Mouse (Mus musculus): ENCODE data around the gene Rgs7. TPM values are rescaled to one million over a fixed set of nuclear protein-coding genes. Genes with fewer than 3 reads are reported as not detected.

The Rgs7 gene
- polyA plus RNA-seq (2015; fragmentation: Nextera tagmentation; extraction: Ambion mirVana): 0.33 and 0.35 TPM in 2 replicates

GRCm38 (mm10) chr1:175491861-175492682 lies at the start of gene Rgs7:
Gene Rgs7, minus strand, starts transcription at chr1:175492500.
- Histone ChIP-seq H3K9me3 (no peaks in the 10 kb centered on the region), H3K9ac (peak within 1 kb of the TSS; percentile 23; the same call in 1 of the 2 replicates), H3K36me3 (no peaks in the 10 kb centered on the region), H3K27ac (no peak within 1 kb of the TSS), H3K4me2 (peak within 1 kb of the TSS; percentile 99), H3K27me3 (peaks cover 24% of the 10 kb centered on the region), H3K4me1 (peaks cover 6% of the 10 kb centered on the region; the same call in 1 of the 2 replicates), H3K4me3 (peak within 1 kb of the TSS; percentile 51)
- peak; percentile 87 for ATAC-seq (ENCODE audit: borderline replicate concordance, extremely low read depth, low FRiP score, low TSS enrichment)
- WGBS: under 1% methylated on average over 69 of the region's 82 CpGs

DNA sequence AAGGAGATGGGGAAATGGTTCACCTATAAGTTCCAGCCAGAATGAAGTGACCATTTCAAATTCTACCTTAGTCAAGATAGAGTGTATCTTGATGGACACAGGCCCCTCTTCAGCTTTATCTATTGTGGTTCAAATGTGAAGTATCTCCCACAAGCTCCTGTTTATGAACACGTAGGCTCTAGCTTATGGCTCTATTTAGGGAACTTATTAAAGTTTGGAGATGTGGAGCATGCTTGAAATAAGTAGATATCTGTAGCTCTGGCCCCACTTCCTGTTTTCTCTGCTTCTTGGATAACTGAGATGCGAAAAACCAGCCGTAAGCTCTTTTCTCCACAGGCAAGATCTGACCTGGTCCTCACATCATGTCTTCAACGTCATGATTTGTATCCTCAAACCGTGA lies 48.4 kb upstream of the Rgs7 start:
- Histone ChIP-seq H3K36me3 (no peaks in the 10 kb centered on the region), H3K27ac (no peak overlapping the region), H3K9ac (no peak overlapping the region), H3K9me3 (no peaks in the 10 kb centered on the region), H3K27me3 (no peaks in the 10 kb centered on the region), H3K4me1 (no peaks in the 10 kb centered on the region), H3K4me3 (no peak overlapping the region), H3K4me2 (no peak overlapping the region)
- no peak for ATAC-seq (ENCODE audit: borderline replicate concordance, extremely low read depth, low FRiP score, low TSS enrichment)
- WGBS: 81% methylated on average over 5 of the region's 5 CpGs

DNA sequence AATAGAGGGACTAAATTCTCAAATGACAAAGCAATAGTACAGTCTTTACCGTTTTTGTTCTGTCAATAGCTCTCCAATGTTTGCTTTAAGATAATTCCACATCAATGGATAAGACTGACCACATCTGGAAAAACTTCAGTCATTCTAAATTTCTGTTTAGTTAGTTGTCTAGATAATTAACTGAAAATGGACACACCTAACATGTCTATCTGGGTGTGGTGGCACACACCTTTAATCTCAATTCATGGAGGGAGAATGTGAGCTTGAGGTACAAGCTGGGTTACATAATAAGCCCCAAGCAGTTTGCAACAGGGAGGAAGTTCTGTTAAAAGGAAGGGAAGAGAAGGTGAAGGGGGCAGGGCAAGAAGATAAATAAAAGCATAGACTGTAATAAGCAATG lies 45.0 kb upstream of the Rgs7 start:
- H3K4me2 ChIP-seq: no peak overlapping the region
- 18% methylated on average over 1 of the region's 1 CpGs for WGBS
- H3K9ac ChIP-seq: no peak overlapping the region
- no peak overlapping the region for H3K27ac ChIP-seq
- H3K4me3 ChIP-seq: no peak overlapping the region
- H3K27me3 ChIP-seq: no peaks in the 10 kb centered on the region
- no peak for ATAC-seq (ENCODE audit: borderline replicate concordance, extremely low read depth, low FRiP score, low TSS enrichment)
- no peaks in the 10 kb centered on the region for H3K4me1 ChIP-seq
- H3K36me3 ChIP-seq: no peaks in the 10 kb centered on the region
- H3K9me3 ChIP-seq: no peaks in the 10 kb centered on the region

DNA sequence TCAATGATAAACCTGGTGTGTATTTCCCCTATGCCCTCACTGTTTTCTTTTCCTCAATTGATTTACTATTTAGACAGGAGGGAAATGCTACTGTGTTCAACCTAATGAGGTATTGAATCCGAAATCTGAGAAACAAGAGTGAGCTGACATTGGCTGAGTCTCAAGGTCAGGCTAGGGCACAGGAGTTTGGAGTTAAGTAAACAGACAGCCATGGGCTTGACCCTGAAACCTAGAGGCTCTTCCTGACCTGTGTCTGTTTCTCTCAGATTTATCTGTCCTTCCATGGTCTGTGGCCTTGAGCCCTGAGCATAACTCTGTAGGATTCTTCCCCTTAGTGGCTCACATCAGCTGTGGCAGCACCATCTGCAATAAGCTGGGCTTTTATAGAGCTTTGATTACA lies 37.6 kb upstream of the Rgs7 start:
- H3K4me1 ChIP-seq: no peaks in the 10 kb centered on the region
- no peak overlapping the region for H3K4me3 ChIP-seq
- no peaks in the 10 kb centered on the region for H3K27me3 ChIP-seq
- 32% methylated on average over 1 of the region's 1 CpGs for WGBS
- ATAC-seq (ENCODE audit: borderline replicate concordance, extremely low read depth, low FRiP score, low TSS enrichment): no peak; the same call in 1 of the 2 replicates
- H3K4me2 ChIP-seq: no peak overlapping the region
- no peak overlapping the region for H3K27ac ChIP-seq
- no peaks in the 10 kb centered on the region for H3K36me3 ChIP-seq
- H3K9me3 ChIP-seq: no peaks in the 10 kb centered on the region
- no peak overlapping the region for H3K9ac ChIP-seq

GRCm38 (mm10) chr1:175524626-175525294 lies 32.5 kb upstream of the Rgs7 start:
- no peak overlapping the region for H3K4me3 ChIP-seq
- no peak overlapping the region for H3K27ac ChIP-seq
- 67% methylated on average over 3 of the region's 3 CpGs for WGBS
- H3K4me1 ChIP-seq: no peaks in the 10 kb centered on the region
- no peak overlapping the region for H3K9ac ChIP-seq
- no peaks in the 10 kb centered on the region for H3K36me3 ChIP-seq
- ATAC-seq (ENCODE audit: borderline replicate concordance, extremely low read depth, low FRiP score, low TSS enrichment): no peak
- H3K9me3 ChIP-seq: no peaks in the 10 kb centered on the region
- H3K27me3 ChIP-seq: no peaks in the 10 kb centered on the region
- H3K4me2 ChIP-seq: no peak overlapping the region

- 43% methylated on average over 2 of the region's 2 CpGs for WGBS
- no peak overlapping the region for H3K4me2 ChIP-seq
- H3K9me3 ChIP-seq: no peaks in the 10 kb centered on the region
- no peak overlapping the region for H3K9ac ChIP-seq
- no peaks in the 10 kb centered on the region for H3K36me3 ChIP-seq
- H3K4me1 ChIP-seq: no peaks in the 10 kb centered on the region
- no peak for ATAC-seq (ENCODE audit: borderline replicate concordance, extremely low read depth, low FRiP score, low TSS enrichment)
- no peak overlapping the region for H3K27ac ChIP-seq
- no peaks in the 10 kb centered on the region for H3K27me3 ChIP-seq
- no peak overlapping the region for H3K4me3 ChIP-seq
These were observed 31.3 kb upstream of the Rgs7 start for GRCm38 (mm10) chr1:175523572-175523971.

DNA sequence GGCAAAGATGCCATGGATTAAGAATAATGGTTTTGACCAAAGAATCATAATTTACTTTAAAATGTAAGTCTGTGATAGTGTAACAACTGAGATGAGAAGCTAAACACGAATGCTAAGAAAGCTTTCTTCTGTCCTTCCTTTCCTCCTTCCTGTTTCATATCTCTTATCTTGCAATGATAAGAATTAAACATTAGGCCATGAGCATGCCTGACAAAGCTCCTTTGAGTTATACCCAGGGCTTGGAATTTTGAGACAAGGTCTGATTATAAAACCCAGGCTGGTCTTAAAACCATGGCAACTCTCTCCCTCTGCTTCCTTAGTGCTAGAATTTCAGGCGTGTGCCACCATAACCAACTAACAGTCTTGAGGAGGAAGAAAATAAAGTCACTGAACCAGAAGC lies 22.2 kb upstream of the Rgs7 start:
- H3K9me3 ChIP-seq: no peaks in the 10 kb centered on the region
- H3K4me3 ChIP-seq: no peak overlapping the region
- H3K27ac ChIP-seq: no peak overlapping the region
- no peak overlapping the region for H3K4me2 ChIP-seq
- no peaks in the 10 kb centered on the region for H3K27me3 ChIP-seq
- H3K36me3 ChIP-seq: no peaks in the 10 kb centered on the region
- H3K4me1 ChIP-seq: no peaks in the 10 kb centered on the region
- ATAC-seq (ENCODE audit: borderline replicate concordance, extremely low read depth, low FRiP score, low TSS enrichment): no peak
- H3K9ac ChIP-seq: no peak overlapping the region
- 18% methylated on average over 2 of the region's 2 CpGs for WGBS

DNA sequence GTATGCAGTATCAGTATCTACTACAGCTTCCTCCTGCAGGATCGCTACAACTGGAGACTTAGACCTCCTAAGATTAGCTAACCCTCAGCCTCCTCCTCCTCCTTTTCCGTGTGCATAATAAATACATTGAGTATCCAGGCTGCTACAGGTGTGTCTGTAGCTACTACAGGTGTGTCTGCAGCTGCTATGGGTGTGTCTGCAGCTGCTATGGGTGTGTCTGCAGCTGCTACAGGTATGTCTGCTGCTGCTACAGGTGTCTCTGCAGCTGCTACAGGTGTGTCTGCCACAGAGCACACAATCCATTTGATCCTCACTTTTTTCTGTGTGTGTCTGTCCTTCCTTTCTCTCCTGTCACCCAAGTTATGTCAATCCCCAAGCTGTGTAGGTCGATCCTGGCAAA lies 19.9 kb upstream of the Rgs7 start:
- no peak overlapping the region for H3K4me2 ChIP-seq
- ATAC-seq (ENCODE audit: borderline replicate concordance, extremely low read depth, low FRiP score, low TSS enrichment): no peak
- no peaks in the 10 kb centered on the region for H3K36me3 ChIP-seq
- no peak overlapping the region for H3K4me3 ChIP-seq
- no peaks in the 10 kb centered on the region for H3K9me3 ChIP-seq
- H3K27me3 ChIP-seq: no peaks in the 10 kb centered on the region
- H3K9ac ChIP-seq: no peak overlapping the region
- H3K4me1 ChIP-seq: no peaks in the 10 kb centered on the region
- no peak overlapping the region for H3K27ac ChIP-seq
- 67% methylated on average over 3 of the region's 3 CpGs for WGBS

- no peak overlapping the region for H3K27ac ChIP-seq
- no peaks in the 10 kb centered on the region for H3K27me3 ChIP-seq
- ATAC-seq (ENCODE audit: borderline replicate concordance, extremely low read depth, low FRiP score, low TSS enrichment): no peak
- H3K36me3 ChIP-seq: no peaks in the 10 kb centered on the region
- H3K4me2 ChIP-seq: no peak overlapping the region
- 70% methylated on average over 3 of the region's 3 CpGs for WGBS
- H3K9ac ChIP-seq: no peak overlapping the region
- no peaks in the 10 kb centered on the region for H3K9me3 ChIP-seq
- no peaks in the 10 kb centered on the region for H3K4me1 ChIP-seq
- no peak overlapping the region for H3K4me3 ChIP-seq
These were observed 17.7 kb upstream of the Rgs7 start for GRCm38 (mm10) chr1:175509989-175510388.

- 0% methylated on average over 11 of the region's 11 CpGs for WGBS
- ATAC-seq (ENCODE audit: borderline replicate concordance, extremely low read depth, low FRiP score, low TSS enrichment): no peak
- H3K9me3 ChIP-seq: no peaks in the 10 kb centered on the region
- H3K27me3 ChIP-seq: peaks cover 24% of the 10 kb centered on the region
- peak overlapping the region; percentile 51 for H3K4me3 ChIP-seq
- no peak overlapping the region for H3K9ac ChIP-seq
- peak overlapping the region; percentile 99 for H3K4me2 ChIP-seq
- no peak overlapping the region for H3K27ac ChIP-seq
- no peaks in the 10 kb centered on the region for H3K36me3 ChIP-seq
- H3K4me1 ChIP-seq: peaks cover 6% of the 10 kb centered on the region; the same call in 1 of the 2 replicates
These were observed 363 bp upstream of the Rgs7 start for GRCm38 (mm10) chr1:175492683-175493043.

DNA sequence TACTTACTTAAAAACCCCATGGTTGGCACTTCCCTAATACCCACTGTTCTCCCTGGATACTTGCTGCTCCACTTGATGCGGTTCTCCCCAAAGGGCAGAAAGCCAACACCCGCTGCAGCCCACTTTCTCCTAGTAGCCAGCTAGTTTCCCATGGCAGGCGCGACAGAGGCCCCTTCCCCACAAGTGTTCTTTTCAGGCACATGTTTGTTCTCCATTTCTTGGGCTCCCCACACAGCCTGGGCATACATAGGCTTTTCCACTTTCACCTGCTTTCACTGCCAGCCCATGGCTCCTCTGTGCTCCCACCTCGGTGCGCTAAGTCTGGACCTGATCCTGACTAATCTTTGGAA lies 814 bp downstream of the Rgs7 start:
- H3K4me2 ChIP-seq: peak overlapping the region; percentile 99
- H3K4me1 ChIP-seq: peaks cover 6% of the 10 kb centered on the region; the same call in 1 of the 2 replicates
- 15% methylated on average over 6 of the region's 6 CpGs for WGBS
- H3K36me3 ChIP-seq: no peaks in the 10 kb centered on the region
- ATAC-seq (ENCODE audit: borderline replicate concordance, extremely low read depth, low FRiP score, low TSS enrichment): no peak
- no peaks in the 10 kb centered on the region for H3K9me3 ChIP-seq
- no peak overlapping the region for H3K27ac ChIP-seq
- H3K27me3 ChIP-seq: peaks cover 24% of the 10 kb centered on the region
- H3K4me3 ChIP-seq: peak overlapping the region; percentile 51
- H3K9ac ChIP-seq: no peak overlapping the region

DNA sequence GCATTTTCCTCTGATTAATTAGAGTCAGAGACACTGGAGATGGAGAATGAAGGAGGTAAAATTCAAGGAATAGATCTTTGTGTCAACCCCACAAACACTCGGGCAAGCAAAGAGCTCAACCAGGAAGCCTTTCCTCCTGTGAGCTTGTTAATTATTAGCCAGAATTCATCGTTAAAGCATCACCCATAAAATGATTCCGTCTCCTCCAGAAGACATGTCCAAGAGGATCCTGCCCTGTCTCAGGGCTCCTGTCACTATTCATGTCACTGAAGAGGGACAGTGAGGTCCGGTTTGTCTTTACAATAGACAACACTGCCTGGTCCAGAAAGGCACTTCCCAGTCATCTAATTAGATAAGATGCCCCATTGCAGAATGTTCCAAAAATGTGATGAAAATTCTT lies 7.2 kb downstream of the Rgs7 start:
- Histone ChIP-seq H3K4me2 (no peak overlapping the region), H3K4me3 (no peak overlapping the region), H3K9me3 (no peaks in the 10 kb centered on the region), H3K27ac (no peak overlapping the region), H3K27me3 (no peaks in the 10 kb centered on the region), H3K4me1 (no peaks in the 10 kb centered on the region), H3K9ac (no peak overlapping the region), H3K36me3 (no peaks in the 10 kb centered on the region)
- no peak for ATAC-seq (ENCODE audit: borderline replicate concordance, extremely low read depth, low FRiP score, low TSS enrichment)
- WGBS: 67% methylated on average over 4 of the region's 4 CpGs

All from lung, embryonic 15.5 days (tissue).